Mouse (Mus musculus): ENCODE data around the gene Pde4d. TPM values are rescaled to one million over a fixed set of nuclear protein-coding genes. Genes with fewer than 3 reads are reported as not detected.
"Not testable (repeated sequence)": the region's sequence is repeated elsewhere in the genome, so short reads cannot be mapped to it uniquely, and the experiment has no call there.

The Pde4d gene
- total RNA-seq, 2 experiments from 2014 or later = 103 to 116 TPM

- intact Hi-C loops (cut with DNase I) = no loop called here
- no peak for DNase-seq (ENCODE audit: low spot score in 2 of 2)
These were observed 197.5 kb downstream of the Pde4d start for GRCm38 (mm10) chr13:108647239-108647638.

- DNase-seq (ENCODE audit: low spot score in 2 of 2) = peak in 1 of 2 experiments; percentile 27
- intact Hi-C loops (cut with DNase I) = no loop called here
These were observed 204.4 kb downstream of the Pde4d start for GRCm38 (mm10) chr13:108654026-108654723.

- DNase-seq (ENCODE audit: low spot score in 2 of 2) = no peak
- intact Hi-C loops (cut with DNase I) = no loop called here
These were observed 216.8 kb downstream of the Pde4d start for GRCm38 (mm10) chr13:108666579-108666978.

- no peak for DNase-seq (ENCODE audit: low spot score in 2 of 2)
- intact Hi-C loops (cut with DNase I) = no loop called here
These were observed 217.3 kb downstream of the Pde4d start for GRCm38 (mm10) chr13:108667077-108667476.

GRCm38 (mm10) chr13:108677056-108677455, 227.3 kb downstream of the Pde4d start:
- intact Hi-C loops (cut with DNase I) = no loop called here
- DNase-seq (ENCODE audit: low spot score in 2 of 2) = no peak

GRCm38 (mm10) chr13:108683018-108683417, 233.3 kb downstream of the Pde4d start:
- intact Hi-C loops (cut with DNase I) = no loop called here
- DNase-seq (ENCODE audit: low spot score in 2 of 2) = no peak

- intact Hi-C loops (cut with DNase I) = no loop called here
- no peak for DNase-seq (ENCODE audit: low spot score in 2 of 2)
These were observed 236.1 kb downstream of the Pde4d start for GRCm38 (mm10) chr13:108685817-108686216.

GRCm38 (mm10) chr13:108686262-108686661, 236.5 kb downstream of the Pde4d start:
- intact Hi-C loops (cut with DNase I) = no loop called here
- DNase-seq (ENCODE audit: low spot score in 2 of 2) = no peak

- intact Hi-C loops (cut with DNase I) = no loop called here
These were observed 237.1 kb downstream of the Pde4d start for GRCm38 (mm10) chr13:108686807-108687206.

GRCm38 (mm10) chr13:108692883-108693550, 243.3 kb downstream of the Pde4d start:
- intact Hi-C loops (cut with DNase I) = no loop called here
- peak in 1 of 2 experiments; percentile 24 for DNase-seq (ENCODE audit: low spot score in 2 of 2)

More at GRCm38 (mm10) chr13:108686807-108687206, 237.1 kb downstream of the Pde4d start:
- no peak for DNase-seq (ENCODE audit: low spot score in 2 of 2)

- DNase-seq (ENCODE audit: low spot score in 2 of 2) = no peak
- intact Hi-C loops (cut with DNase I) = no loop called here
These were observed 255.7 kb downstream of the Pde4d start for GRCm38 (mm10) chr13:108705441-108705840.

- intact Hi-C loops (cut with DNase I) = no loop called here
- no peak for DNase-seq (ENCODE audit: low spot score in 2 of 2)
These were observed 264.3 kb downstream of the Pde4d start for GRCm38 (mm10) chr13:108714032-108714431.

- intact Hi-C loops (cut with DNase I) = no loop called here
- no peak for DNase-seq (ENCODE audit: low spot score in 2 of 2)
These were observed 265.3 kb downstream of the Pde4d start for GRCm38 (mm10) chr13:108715029-108715428.

GRCm38 (mm10) chr13:108722234-108722633, 272.5 kb downstream of the Pde4d start:
- intact Hi-C loops (cut with DNase I) = no loop called here
- peak in 1 of 2 experiments; percentile 8 for DNase-seq (ENCODE audit: low spot score in 2 of 2)

GRCm38 (mm10) chr13:108734356-108734755, 284.6 kb downstream of the Pde4d start:
- DNase-seq (ENCODE audit: low spot score in 2 of 2); intact Hi-C loops (cut with DNase I): not testable (repeated sequence)

GRCm38 (mm10) chr13:108751155-108751840, 301.6 kb downstream of the Pde4d start:
- intact Hi-C loops (cut with DNase I) = no loop called here
- DNase-seq (ENCODE audit: low spot score in 2 of 2) = no peak

GRCm38 (mm10) chr13:108757477-108757876, 307.7 kb downstream of the Pde4d start:
- no peak for DNase-seq (ENCODE audit: low spot score in 2 of 2)
- intact Hi-C loops (cut with DNase I) = no loop called here

GRCm38 (mm10) chr13:108758331-108758730, 308.6 kb downstream of the Pde4d start:
- intact Hi-C loops (cut with DNase I) = no loop called here
- no peak for DNase-seq (ENCODE audit: low spot score in 2 of 2)

- intact Hi-C loops (cut with DNase I) = no loop called here
- DNase-seq (ENCODE audit: low spot score in 2 of 2) = no peak
These were observed 309.4 kb downstream of the Pde4d start for GRCm38 (mm10) chr13:108759140-108759539.

- intact Hi-C loops (cut with DNase I) = no loop called here
- DNase-seq (ENCODE audit: low spot score in 2 of 2) = no peak
These were observed 313.5 kb downstream of the Pde4d start for GRCm38 (mm10) chr13:108763295-108763694.
